Mouse (Mus musculus) heart, adult 8-10 months (tissue): ENCODE data around the gene Gm3727. TPM values are rescaled to one million over a fixed set of nuclear protein-coding genes. Genes with fewer than 3 reads are reported as not detected.
"Not testable (repeated sequence)": the region's sequence is repeated elsewhere in the genome, so short reads cannot be mapped to it uniquely, and the experiment has no call there.

ENCODE experiments used
- DNase-seq: peaks from one replicate; pipeline ENCODE4 v3.0.0; 2022; ENCODE audit warnings: low spot score
- total RNA-seq, 4 experiments: library from RNA; stranded (reverse); gene quantifications; 2 replicates each; pipeline ENCODE4 v1.2.4; 2022

The Gm3727 gene
- not detected for total RNA-seq

GRCm38 (mm10) chr14:7264614-7265013, at the start of gene Gm3727:
Gm3727 (minus strand) TSS chr14:7264714.
- not testable (repeated sequence) for DNase-seq

GRCm38 (mm10) chr14:7243498-7243897, 21.0 kb downstream of the Gm3727 start:
- DNase-seq = not testable (repeated sequence)

Other genes with a start within 250 kb of the Gm3727 start
- gene Gm10406, start 237.3 kb downstream of the Gm3727 start, total RNA-seq = under 1 TPM in 1 of 4 experiments, not detected in 3; 0.41 TPM
- gene Gm3685, start 219.7 kb downstream of the Gm3727 start, total RNA-seq = not detected
- gene Gm3696, start 164.1 kb downstream of the Gm3727 start, total RNA-seq = under 1 TPM in 1 of 4 experiments, not detected in 3; 0.47 TPM
- gene Gm6676, start 139.3 kb downstream of the Gm3727 start, total RNA-seq = not detected
- gene Gm3512, start 90.2 kb downstream of the Gm3727 start, total RNA-seq = under 1 TPM in 2 of 4 experiments, not detected in 2; 0.24 to 0.28 TPM
- not detected for gene Gm16434, start 70.2 kb downstream of the Gm3727 start, total RNA-seq
- gene Gm3739, start 50.3 kb upstream of the Gm3727 start, total RNA-seq = not detected
- not detected for gene Gm5797, start 67.7 kb upstream of the Gm3727 start, total RNA-seq
- not detected for gene Gm8374, start 100.4 kb upstream of the Gm3727 start, total RNA-seq
- not detected for gene Gm3755, start 186.2 kb upstream of the Gm3727 start, total RNA-seq
- not detected for gene Gm3752, start 219.0 kb upstream of the Gm3727 start, total RNA-seq